Mouse (Mus musculus) neural tube, embryonic 11.5 days (tissue): ENCODE results near the gene Rasal1. TPM values are rescaled to one million over a fixed set of nuclear protein-coding genes. Genes with fewer than 3 reads are reported as not detected.

ENCODE experiments used
- ATAC-seq: fragments of 200-750 bp; cut with Nextera tagmentation; 2 replicates; pipeline ENCODE4 v1.8.0; 2017; ENCODE audit warnings: moderate number of reproducible peaks, mild to moderate bottlenecking, moderate TSS enrichment, moderate library complexity; ENCODE audit not compliant: insufficient read depth, low FRiP score, low TSS enrichment
- DNase-seq: peaks from one replicate; pipeline ENCODE4 v3.0.0-alpha.2; 2015; ENCODE audit warnings: low spot score
- H3K27ac ChIP-seq: fragments of 300-500 bp; sonication (generic); 2 replicates; pipeline ENCODE4 v1.5.1; 2014; ENCODE audit warnings: low read depth, mild to moderate bottlenecking, low read length
- H3K27me3 ChIP-seq: fragments of 300-500 bp; sonication (generic); 2 replicates; pipeline ENCODE4 v1.6.1; 2014; ENCODE audit warnings: mild to moderate bottlenecking, low read length, mixed read lengths; ENCODE audit not compliant: control insufficient read depth, insufficient read depth
- H3K36me3 ChIP-seq: fragments of 300-500 bp; sonication (generic); 2 replicates; pipeline ENCODE4 v1.6.1; 2014; ENCODE audit warnings: mild to moderate bottlenecking, low read length, moderate library complexity, mixed read lengths; ENCODE audit not compliant: control insufficient read depth, insufficient read depth
- H3K4me1 ChIP-seq: fragments of 300-500 bp; sonication (generic); 2 replicates; pipeline ENCODE4 v1.6.1; 2014; ENCODE audit warnings: low read length, mixed read lengths; ENCODE audit not compliant: control insufficient read depth, insufficient read depth
- H3K4me2 ChIP-seq: fragments of 300-500 bp; sonication (generic); 2 replicates; pipeline ENCODE4 v1.6.1; 2014; ENCODE audit warnings: low read depth, mild to moderate bottlenecking, moderate library complexity
- H3K4me3 ChIP-seq: fragments of 300-500 bp; sonication (generic); 2 replicates; pipeline ENCODE4 v1.5.1; 2014; ENCODE audit warnings: low read depth, low read length
- H3K9ac ChIP-seq: fragments of 300-500 bp; sonication (generic); 2 replicates; pipeline ENCODE4 v1.6.1; 2014; ENCODE audit warnings: mild to moderate bottlenecking, low read length
- H3K9me3 ChIP-seq: fragments of 300-500 bp; sonication (generic); 2 replicates; pipeline ENCODE4 v1.6.1; 2016; ENCODE audit warnings: low read length; ENCODE audit not compliant: control insufficient read depth
- WGBS: fragments of 180-500 bp; shearing (Covaris S2); extraction: QIAGEN DNeasy Blood & Tissue Kit; methylation state at CpG from one replicate; pipeline ENCODE4 v1.1.7; 2014; 5-methylcytosine and 5-hydroxymethylcytosine counted together
- polyA plus RNA-seq: library from polyadenylated mRNA; unstranded; fragments of >200 nt; fragmentation: Nextera tagmentation; extraction: Ambion mirVana; gene quantifications from 2 replicates; pipeline ENCODE4 v1.2.1, GENCODE M21; 2014

The Rasal1 gene
- polyA plus RNA-seq, 1 experiment from 2014 or later = not detected

- whole genome bisulfite sequencing = 10% methylated on average over 16 of the region's 16 CpGs
- Histone ChIP-seq H3K4me3 (peak overlapping the region; percentile 12), H3K4me1 (peaks cover 24% of the 10 kb centered on the region), H3K9ac (no peak overlapping the region; the same call in 1 of the 2 replicates), H3K36me3 (no peaks in the 10 kb centered on the region), H3K27me3 (peaks cover 32% of the 10 kb centered on the region), H3K27ac (no peak overlapping the region), H3K4me2 (peak overlapping the region; percentile 44), H3K9me3 (no peaks in the 10 kb centered on the region)
- ATAC-seq (no peak), DNase-seq (peak; percentile 56)
Measured at GRCm38 (mm10) chr5:120706541-120706940, 57.9 kb downstream of the Rasal1 start.

GRCm38 (mm10) chr5:120706976-120707375 lies 58.4 kb downstream of the Rasal1 start:
- H3K4me1 ChIP-seq = peaks cover 24% of the 10 kb centered on the region
- peaks cover 37% of the 10 kb centered on the region for H3K27me3 ChIP-seq
- H3K9ac ChIP-seq = no peak overlapping the region
- H3K27ac ChIP-seq = no peak overlapping the region
- ATAC-seq = no peak
- H3K9me3 ChIP-seq = no peaks in the 10 kb centered on the region
- H3K36me3 ChIP-seq = no peaks in the 10 kb centered on the region
- H3K4me2 ChIP-seq = peak overlapping the region; percentile 44
- H3K4me3 ChIP-seq = peak overlapping the region; percentile 12
- 46% methylated on average over 13 of the region's 13 CpGs for WGBS
- DNase-seq = no peak

GRCm38 (mm10) chr5:120710161-120710825 lies 61.7 kb downstream of the Rasal1 start:
- peaks cover 24% of the 10 kb centered on the region for H3K4me1 ChIP-seq
- DNase-seq (peak; percentile 55), ATAC-seq (no peak)
- H3K27me3 ChIP-seq = peaks cover 52% of the 10 kb centered on the region
- peak overlapping the region; percentile 7; the same call in 1 of the 2 replicates for H3K27ac ChIP-seq
- 4% methylated on average over 37 of the region's 40 CpGs for WGBS
- peak overlapping the region; percentile 71 for H3K4me2 ChIP-seq
- H3K9me3 ChIP-seq = no peaks in the 10 kb centered on the region
- peak overlapping the region; percentile 64 for H3K9ac ChIP-seq
- peak overlapping the region; percentile 46 for H3K4me3 ChIP-seq
- no peaks in the 10 kb centered on the region for H3K36me3 ChIP-seq

- Histone ChIP-seq H3K9me3 (no peaks in the 10 kb centered on the region), H3K9ac (peak overlapping the region; percentile 64), H3K36me3 (no peaks in the 10 kb centered on the region), H3K4me2 (peak overlapping the region; percentile 71), H3K4me3 (peak overlapping the region; percentile 46), H3K27ac (peak overlapping the region; percentile 7; the same call in 1 of the 2 replicates), H3K4me1 (peaks cover 24% of the 10 kb centered on the region), H3K27me3 (peaks cover 51% of the 10 kb centered on the region)
- DNase-seq (no peak), ATAC-seq (no peak)
- 2% methylated on average over 30 of the region's 34 CpGs for WGBS
Measured at GRCm38 (mm10) chr5:120710826-120711248, 62.2 kb downstream of the Rasal1 start.

GRCm38 (mm10) chr5:120711416-120711815 lies 62.8 kb downstream of the Rasal1 start:
- H3K4me1 ChIP-seq = peaks cover 23% of the 10 kb centered on the region
- H3K27ac ChIP-seq = no peak overlapping the region
- DNase-seq (no peak), ATAC-seq (no peak)
- no peaks in the 10 kb centered on the region for H3K9me3 ChIP-seq
- H3K36me3 ChIP-seq = no peaks in the 10 kb centered on the region
- H3K9ac ChIP-seq = peak overlapping the region; percentile 64
- peaks cover 49% of the 10 kb centered on the region for H3K27me3 ChIP-seq
- WGBS = under 1% methylated on average over 37 of the region's 43 CpGs
- H3K4me2 ChIP-seq = peak overlapping the region; percentile 71
- peak overlapping the region; percentile 46 for H3K4me3 ChIP-seq

- peak within 1 kb of the TSS; percentile 71 for H3K4me2 ChIP-seq
- peak within 1 kb of the TSS; percentile 7; the same call in 1 of the 2 replicates for H3K27ac ChIP-seq
- H3K27me3 ChIP-seq = peaks cover 49% of the 10 kb centered on the region
- DNase-seq (no peak), ATAC-seq (no peak)
- H3K4me3 ChIP-seq = peak within 1 kb of the TSS; percentile 46
- peaks cover 18% of the 10 kb centered on the region for H3K4me1 ChIP-seq
- no peaks in the 10 kb centered on the region for H3K9me3 ChIP-seq
- 42% methylated on average over 3 of the region's 3 CpGs for WGBS
- no peaks in the 10 kb centered on the region for H3K36me3 ChIP-seq
- peak within 1 kb of the TSS; percentile 64 for H3K9ac ChIP-seq
Measured at GRCm38 (mm10) chr5:120711827-120712226, 63.2 kb downstream of the Rasal1 start, which contains the start of gene Dtx1. Dtx1 (minus strand) TSS chr5:120711927.

- WGBS = 65% methylated on average over 8 of the region's 8 CpGs
- H3K27ac ChIP-seq = no peak overlapping the region
- peaks cover 18% of the 10 kb centered on the region for H3K4me1 ChIP-seq
- ATAC-seq (no peak), DNase-seq (no peak)
- no peaks in the 10 kb centered on the region for H3K36me3 ChIP-seq
- no peaks in the 10 kb centered on the region for H3K9me3 ChIP-seq
- H3K4me2 ChIP-seq = no peak overlapping the region
- peaks cover 47% of the 10 kb centered on the region for H3K27me3 ChIP-seq
- no peak overlapping the region for H3K9ac ChIP-seq
- H3K4me3 ChIP-seq = no peak overlapping the region
Measured at GRCm38 (mm10) chr5:120712721-120713120, 64.1 kb downstream of the Rasal1 start.

- Histone ChIP-seq H3K27me3 (peaks cover 42% of the 10 kb centered on the region), H3K9me3 (no peaks in the 10 kb centered on the region), H3K27ac (no peak overlapping the region), H3K9ac (no peak overlapping the region), H3K4me3 (no peak overlapping the region), H3K4me2 (no peak overlapping the region), H3K36me3 (no peaks in the 10 kb centered on the region), H3K4me1 (peaks cover 18% of the 10 kb centered on the region)
- peak; percentile 82 for DNase-seq
- ATAC-seq = no peak
- WGBS = 3% methylated on average over 16 of the region's 16 CpGs
Measured at GRCm38 (mm10) chr5:120714314-120714713, 65.7 kb downstream of the Rasal1 start.

- Histone ChIP-seq H3K9ac (no peak overlapping the region), H3K27ac (no peak overlapping the region), H3K4me1 (no peaks in the 10 kb centered on the region), H3K27me3 (peaks cover 14% of the 10 kb centered on the region), H3K4me3 (no peak overlapping the region), H3K4me2 (no peak overlapping the region), H3K36me3 (no peaks in the 10 kb centered on the region), H3K9me3 (no peaks in the 10 kb centered on the region)
- DNase-seq (no peak), ATAC-seq (no peak)
- WGBS = 77% methylated on average over 10 of the region's 10 CpGs
Measured at GRCm38 (mm10) chr5:120717136-120717535, 68.5 kb downstream of the Rasal1 start.
